Mouse (Mus musculus): ENCODE data around the gene Apoe. TPM values are rescaled to one million over a fixed set of nuclear protein-coding genes. Genes with fewer than 3 reads are reported as not detected.
A peak's percentile ranks its signal among the peaks of the same experiment; 100 is the strongest.

Apoe gene
- polyA plus RNA-seq, 1 experiment from 2014 or later, result 585 TPM

GRCm38 (mm10) chr7:19673083-19673699 is 25.8 kb downstream of the Apoe start:
- Histone ChIP-seq H3K4me3 (replicated peaks; ENCODE audit: low read depth, low read length) (no peak overlapping the region), H3K4me1 (replicated peaks; ENCODE audit: insufficient read depth, low read length) (peaks cover 5% of the 10 kb centered on the region; the same call in 1 of the 2 replicates), H3K27me3 (ENCODE audit: insufficient read depth, low read length) (no peaks in the 10 kb centered on the region), H3K9ac (ENCODE audit: low read depth, low read length) (no peak overlapping the region), H3K27ac (no peak overlapping the region), H3K36me3 (ENCODE audit: insufficient read depth, low read length) (no peaks in the 10 kb centered on the region), H3K9me3 (replicated peaks; ENCODE audit: low read length) (no peaks in the 10 kb centered on the region), H3K4me2 (ENCODE audit: low read length) (no peak overlapping the region)
- WGBS, result 56% methylated on average over 14 of the region's 14 CpGs
- no peak for TF ChIP-seq CTCF (IDR thresholded peaks at IDR 0.05; ENCODE audit: low read depth)
- DNase-seq (ENCODE audit: low spot score), result no peak
- no peak for ATAC-seq (replicated peaks; ENCODE audit: low FRiP score, low read depth)

- TF ChIP-seq CTCF (IDR thresholded peaks at IDR 0.05; ENCODE audit: low read depth), result no peak
- H3K27ac ChIP-seq, result no peak overlapping the region
- WGBS, result 65% methylated on average over 10 of the region's 10 CpGs
- H3K9me3 ChIP-seq (replicated peaks; ENCODE audit: low read length), result no peaks in the 10 kb centered on the region
- no peak overlapping the region for H3K4me2 ChIP-seq (ENCODE audit: low read length)
- no peaks in the 10 kb centered on the region for H3K36me3 ChIP-seq (ENCODE audit: insufficient read depth, low read length)
- H3K4me3 ChIP-seq (replicated peaks; ENCODE audit: low read depth, low read length), result no peak overlapping the region
- no peak overlapping the region for H3K9ac ChIP-seq (ENCODE audit: low read depth, low read length)
- DNase-seq (ENCODE audit: low spot score) (no peak), ATAC-seq (replicated peaks; ENCODE audit: low FRiP score, low read depth) (no peak)
- H3K27me3 ChIP-seq (ENCODE audit: insufficient read depth, low read length), result no peaks in the 10 kb centered on the region
- H3K4me1 ChIP-seq (replicated peaks; ENCODE audit: insufficient read depth, low read length), result peaks cover 5% of the 10 kb centered on the region; the same call in 1 of the 2 replicates
Measured at GRCm38 (mm10) chr7:19671511-19671910, 27.5 kb downstream of the Apoe start.

GRCm38 (mm10) chr7:19668947-19669721 is 29.9 kb downstream of the Apoe start:
- H3K4me3 ChIP-seq (replicated peaks; ENCODE audit: low read depth, low read length), result no peak overlapping the region
- WGBS, result 6% methylated on average over 10 of the region's 10 CpGs
- H3K9me3 ChIP-seq (replicated peaks; ENCODE audit: low read length), result no peaks in the 10 kb centered on the region
- H3K4me1 ChIP-seq (replicated peaks; ENCODE audit: insufficient read depth, low read length), result peaks cover 6% of the 10 kb centered on the region; the same call in 1 of the 2 replicates
- H3K9ac ChIP-seq (ENCODE audit: low read depth, low read length), result no peak overlapping the region
- peak overlapping the region; percentile 70 for H3K27ac ChIP-seq
- DNase-seq (ENCODE audit: low spot score) (peak; percentile 96), ATAC-seq (replicated peaks; ENCODE audit: low FRiP score, low read depth) (peak; percentile 77)
- H3K36me3 ChIP-seq (ENCODE audit: insufficient read depth, low read length), result no peaks in the 10 kb centered on the region
- peak; percentile 97 for TF ChIP-seq CTCF (IDR thresholded peaks at IDR 0.05; ENCODE audit: low read depth)
- peak overlapping the region; percentile 42 for H3K4me2 ChIP-seq (ENCODE audit: low read length)
- no peaks in the 10 kb centered on the region for H3K27me3 ChIP-seq (ENCODE audit: insufficient read depth, low read length)

DNA sequence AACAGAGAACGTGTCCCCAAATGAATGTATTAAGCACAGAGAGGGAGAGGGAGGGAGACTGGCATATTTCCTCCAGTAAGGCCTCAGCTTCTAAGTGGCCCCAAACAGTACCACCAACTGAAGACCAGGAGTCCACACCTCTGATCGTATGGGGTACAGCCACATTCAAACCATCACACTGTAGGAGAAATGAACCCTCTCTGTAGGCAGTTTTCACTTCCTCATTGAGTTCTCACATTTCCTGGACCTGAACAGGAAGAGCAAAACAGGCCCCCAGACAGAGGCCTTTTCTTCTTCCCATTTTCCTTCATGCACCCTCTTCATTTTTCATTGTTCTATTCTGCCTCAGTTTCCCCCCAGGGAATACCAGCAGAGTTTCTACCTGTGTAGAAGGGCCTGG is 31.6 kb downstream of the Apoe start:
- H3K4me3 ChIP-seq (replicated peaks; ENCODE audit: low read depth, low read length), result no peak overlapping the region
- H3K9me3 ChIP-seq (replicated peaks; ENCODE audit: low read length), result no peaks in the 10 kb centered on the region
- H3K27me3 ChIP-seq (ENCODE audit: insufficient read depth, low read length), result no peaks in the 10 kb centered on the region
- no peak for TF ChIP-seq CTCF (IDR thresholded peaks at IDR 0.05; ENCODE audit: low read depth)
- no peak overlapping the region for H3K27ac ChIP-seq
- no peak overlapping the region for H3K9ac ChIP-seq (ENCODE audit: low read depth, low read length)
- no peaks in the 10 kb centered on the region for H3K36me3 ChIP-seq (ENCODE audit: insufficient read depth, low read length)
- WGBS, result 65% methylated on average over 2 of the region's 2 CpGs
- no peak for ATAC-seq (replicated peaks; ENCODE audit: low FRiP score, low read depth)
- no peak for DNase-seq (ENCODE audit: low spot score)
- peaks cover 13% of the 10 kb centered on the region for H3K4me1 ChIP-seq (replicated peaks; ENCODE audit: insufficient read depth, low read length)
- no peak overlapping the region for H3K4me2 ChIP-seq (ENCODE audit: low read length)

DNA sequence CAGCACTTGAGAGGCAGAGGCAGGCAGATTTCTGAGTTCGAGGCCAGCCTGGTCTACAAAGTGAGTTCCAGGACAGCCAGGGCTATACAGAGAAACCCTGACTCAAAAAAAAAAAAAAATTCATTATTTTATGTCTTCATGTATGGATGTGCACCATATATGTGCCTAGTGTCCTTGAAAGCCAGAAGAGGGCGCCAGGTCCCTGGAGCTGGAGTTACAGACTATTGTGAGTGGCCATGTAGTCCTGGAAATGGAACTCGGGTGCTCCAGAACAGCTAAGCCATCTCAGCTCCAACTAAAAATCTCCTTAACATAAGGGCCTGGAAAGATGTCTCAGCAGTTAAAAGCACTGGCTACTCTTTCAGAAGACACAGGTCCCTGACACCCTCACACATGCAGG is 32.2 kb downstream of the Apoe start:
- Histone ChIP-seq H3K4me1 (replicated peaks; ENCODE audit: insufficient read depth, low read length) (peaks cover 13% of the 10 kb centered on the region), H3K4me3 (replicated peaks; ENCODE audit: low read depth, low read length) (no peak overlapping the region), H3K9ac (ENCODE audit: low read depth, low read length) (no peak overlapping the region), H3K27me3 (ENCODE audit: insufficient read depth, low read length) (no peaks in the 10 kb centered on the region), H3K36me3 (ENCODE audit: insufficient read depth, low read length) (peaks cover 3% of the 10 kb centered on the region; the same call in 1 of the 2 replicates), H3K4me2 (ENCODE audit: low read length) (no peak overlapping the region), H3K27ac (no peak overlapping the region), H3K9me3 (replicated peaks; ENCODE audit: low read length) (no peaks in the 10 kb centered on the region)
- DNase-seq (ENCODE audit: low spot score), result no peak
- 68% methylated on average over 3 of the region's 3 CpGs for WGBS
- peak; percentile 56 for TF ChIP-seq CTCF (IDR thresholded peaks at IDR 0.05; ENCODE audit: low read depth)
- no peak for ATAC-seq (replicated peaks; ENCODE audit: low FRiP score, low read depth)

DNA sequence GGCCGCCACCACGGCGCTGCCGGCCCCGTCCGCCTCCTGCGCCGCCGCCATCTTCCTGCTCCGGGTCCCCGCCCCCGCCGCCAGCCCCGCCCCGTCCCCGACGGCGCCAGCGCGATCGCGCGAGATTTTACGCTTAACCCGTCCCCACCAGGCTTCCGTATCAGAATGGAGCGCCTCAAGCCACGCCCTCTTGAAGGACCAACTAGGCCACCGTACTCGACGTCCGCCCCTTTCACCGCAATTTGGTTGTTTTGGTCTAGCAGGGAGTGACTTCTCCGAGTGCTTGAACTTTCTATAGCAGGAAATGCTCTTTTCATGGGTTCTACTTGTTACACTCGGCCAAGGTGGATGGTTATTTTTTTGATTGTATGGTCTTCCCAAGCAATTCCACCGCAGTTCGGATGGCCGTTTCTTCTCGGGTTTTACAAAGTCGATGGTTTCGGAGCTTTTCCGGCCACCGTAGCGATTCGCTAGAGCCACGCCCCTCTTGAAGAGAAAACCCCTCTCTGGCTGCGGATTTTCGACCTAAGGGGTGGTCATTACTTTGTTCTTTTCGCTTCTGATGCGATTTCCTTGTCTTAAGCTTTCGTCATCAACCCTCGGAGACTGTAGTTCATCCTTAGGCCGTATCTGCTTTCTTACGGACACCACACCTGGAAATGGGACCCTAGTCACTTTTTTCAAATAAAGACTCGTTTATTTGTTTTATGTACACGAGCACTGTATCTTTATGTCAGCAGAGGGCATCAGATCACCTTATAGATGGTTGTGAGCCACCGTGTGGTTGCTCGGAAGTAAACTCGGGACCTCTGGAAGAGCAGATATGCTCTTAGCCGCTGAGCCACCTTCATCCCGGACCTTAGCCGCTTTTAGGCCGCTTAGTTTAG is 33.8 kb downstream of the Apoe start, which contains the start of gene Clptm1:
Gene Clptm1, minus strand, starts transcription at position 79 of the 887 bp plus-strand sequence.
- ATAC-seq (replicated peaks; ENCODE audit: low FRiP score, low read depth), result peak; percentile 90

More for the DNA sequence above, 33.8 kb downstream of the Apoe start, which contains the start of gene Clptm1:
- DNase-seq (ENCODE audit: low spot score), result peak; percentile 99
- H3K36me3 ChIP-seq (ENCODE audit: insufficient read depth, low read length), result peaks cover 4% of the 10 kb centered on the region
- H3K9ac ChIP-seq (ENCODE audit: low read depth, low read length), result peak within 1 kb of the TSS; percentile 98
- no peaks in the 10 kb centered on the region for H3K27me3 ChIP-seq (ENCODE audit: insufficient read depth, low read length)
- H3K4me3 ChIP-seq (replicated peaks; ENCODE audit: low read depth, low read length), result peak within 1 kb of the TSS; percentile 100
- H3K27ac ChIP-seq, result peak within 1 kb of the TSS; percentile 97
- H3K9me3 ChIP-seq (replicated peaks; ENCODE audit: low read length), result no peaks in the 10 kb centered on the region
- whole genome bisulfite sequencing, result 1% methylated on average over 59 of the region's 63 CpGs
- H3K4me1 ChIP-seq (replicated peaks; ENCODE audit: insufficient read depth, low read length), result peaks cover 13% of the 10 kb centered on the region
- TF ChIP-seq CTCF (IDR thresholded peaks at IDR 0.05; ENCODE audit: low read depth), result peak; percentile 72
- peak within 1 kb of the TSS; percentile 91 for H3K4me2 ChIP-seq (ENCODE audit: low read length)
